Mouse (Mus musculus) forebrain, embryonic 12.5 days (tissue): ENCODE measurements around the gene Olfr1221. TPM values are rescaled to one million over a fixed set of nuclear protein-coding genes. Genes with fewer than 3 reads are reported as not detected.
"Not testable (repeated sequence)": the region's sequence is repeated elsewhere in the genome, so short reads cannot be mapped to it uniquely, and the experiment has no call there.

ENCODE experiments used
- ATAC-seq: fragments of 200-750 bp; cut with Nextera tagmentation; 2 replicates; pipeline ENCODE4 v1.8.0; 2017; ENCODE audit warnings: moderate TSS enrichment; ENCODE audit not compliant: low FRiP score
- H3K27ac ChIP-seq: fragments of 300-500 bp; sonication (generic); 2 replicates; pipeline ENCODE4 v1.5.1; 2016; ENCODE audit warnings: mild to moderate bottlenecking
- H3K27me3 ChIP-seq: fragments of 300-500 bp; sonication (generic); 2 replicates; pipeline ENCODE4 v1.6.1; 2016; ENCODE audit warnings: mild to moderate bottlenecking
- H3K36me3 ChIP-seq: fragments of 300-500 bp; sonication (generic); replicated peaks from 2 replicates; pipeline ENCODE4 v1.6.1; 2016; ENCODE audit warnings: mild to moderate bottlenecking
- H3K4me1 ChIP-seq: fragments of 300-500 bp; sonication (generic); 2 replicates; pipeline ENCODE4 v1.6.1; 2016
- H3K4me2 ChIP-seq: fragments of 300-500 bp; sonication (generic); 2 replicates; pipeline ENCODE4 v1.6.1; 2016; ENCODE audit warnings: mild to moderate bottlenecking, moderate library complexity
- H3K4me3 ChIP-seq: fragments of 300-500 bp; sonication (generic); replicated peaks from 2 replicates; pipeline ENCODE4 v1.5.1; 2016; ENCODE audit warnings: mild to moderate bottlenecking
- H3K9ac ChIP-seq: fragments of 300-500 bp; sonication (generic); 2 replicates; pipeline ENCODE4 v1.6.1; 2016; ENCODE audit warnings: mild to moderate bottlenecking
- H3K9me3 ChIP-seq: fragments of 300-500 bp; sonication (generic); 2 replicates; pipeline ENCODE4 v1.6.1; 2016
- WGBS: fragments of 180-500 bp; shearing (Covaris S2); methylation state at CpG from one replicate; pipeline ENCODE4 v1.1.7; 2016; 5-methylcytosine and 5-hydroxymethylcytosine counted together
- polyA plus RNA-seq: library from polyadenylated mRNA; unstranded; fragments of >200 nt; fragmentation: Nextera tagmentation; extraction: Ambion mirVana; gene quantifications from 2 replicates; pipeline ENCODE4 v1.2.1, GENCODE M21; 2016

Olfr1221 gene
- not detected in 2 replicates for polyA plus RNA-seq

DNA sequence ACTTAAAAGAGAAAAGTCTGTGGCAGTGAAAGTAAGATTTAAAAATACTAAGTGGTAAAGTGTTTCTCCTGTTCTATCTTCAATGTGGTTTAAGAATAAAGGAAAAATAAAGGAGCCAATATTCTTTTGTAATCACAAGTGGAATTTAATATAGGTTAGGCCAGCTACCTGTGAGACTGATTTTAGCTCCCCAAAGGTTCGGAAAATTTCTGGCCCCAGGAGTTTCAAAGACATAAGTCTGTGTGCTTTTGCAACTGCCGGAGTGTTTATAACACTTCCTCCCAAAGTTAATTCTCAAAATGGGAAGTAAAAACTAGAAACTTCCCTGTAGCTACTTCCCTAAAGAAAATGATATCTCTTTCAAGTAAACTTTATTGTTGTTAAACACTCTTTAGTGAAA, at the start of gene Olfr1221:
Olfr1221 (minus strand) TSS at position 101 of the 400 bp plus-strand sequence.
- Histone ChIP-seq H3K27me3 (no peaks in the 10 kb centered on the region), H3K4me1 (no peaks in the 10 kb centered on the region), H3K36me3 (no peaks in the 10 kb centered on the region), H3K9ac (no peak within 1 kb of the TSS), H3K4me3 (no peak within 1 kb of the TSS), H3K4me2 (no peak within 1 kb of the TSS), H3K9me3 (no peaks in the 10 kb centered on the region), H3K27ac (no peak within 1 kb of the TSS)
- 89% methylated on average over 2 of the region's 2 CpGs for whole genome bisulfite sequencing
- no peak for ATAC-seq

- H3K4me2 ChIP-seq, H3K4me3 ChIP-seq: not testable (repeated sequence)
- WGBS: 91% methylated on average over 4 of the region's 4 CpGs
These were observed 47.6 kb upstream of the Olfr1221 start for GRCm38 (mm10) chr2:89164711-89165110.

GRCm38 (mm10) chr2:89163991-89164390, 46.9 kb upstream of the Olfr1221 start, which contains the start of gene Olfr1224-ps1:
Gene Olfr1224-ps1 (minus strand): TSS chr2:89164091.
- not testable (repeated sequence) for H3K9me3 ChIP-seq, H3K4me2 ChIP-seq, H3K36me3 ChIP-seq, H3K27me3 ChIP-seq, H3K4me3 ChIP-seq, ATAC-seq, H3K4me1 ChIP-seq, H3K9ac ChIP-seq, H3K27ac ChIP-seq
- 93% methylated on average over 8 of the region's 8 CpGs for WGBS

More at GRCm38 (mm10) chr2:89164711-89165110, 47.6 kb upstream of the Olfr1221 start:
- H3K36me3 ChIP-seq, H3K9ac ChIP-seq, H3K27ac ChIP-seq, ATAC-seq, H3K27me3 ChIP-seq, H3K4me1 ChIP-seq, H3K9me3 ChIP-seq: not testable (repeated sequence)

GRCm38 (mm10) chr2:89151460-89151859, 34.4 kb upstream of the Olfr1221 start, which contains the start of gene Olfr1223:
Gene Olfr1223 (minus strand): TSS chr2:89151560.
- 83% methylated on average over 1 of the region's 1 CpGs for WGBS
- Histone ChIP-seq H3K36me3 (no peaks in the 10 kb centered on the region), H3K4me2 (no peak within 1 kb of the TSS), H3K4me3 (no peak within 1 kb of the TSS), H3K9ac (no peak within 1 kb of the TSS), H3K4me1 (no peaks in the 10 kb centered on the region), H3K9me3 (no peaks in the 10 kb centered on the region), H3K27me3 (no peaks in the 10 kb centered on the region), H3K27ac (no peak within 1 kb of the TSS)
- ATAC-seq: no peak

DNA sequence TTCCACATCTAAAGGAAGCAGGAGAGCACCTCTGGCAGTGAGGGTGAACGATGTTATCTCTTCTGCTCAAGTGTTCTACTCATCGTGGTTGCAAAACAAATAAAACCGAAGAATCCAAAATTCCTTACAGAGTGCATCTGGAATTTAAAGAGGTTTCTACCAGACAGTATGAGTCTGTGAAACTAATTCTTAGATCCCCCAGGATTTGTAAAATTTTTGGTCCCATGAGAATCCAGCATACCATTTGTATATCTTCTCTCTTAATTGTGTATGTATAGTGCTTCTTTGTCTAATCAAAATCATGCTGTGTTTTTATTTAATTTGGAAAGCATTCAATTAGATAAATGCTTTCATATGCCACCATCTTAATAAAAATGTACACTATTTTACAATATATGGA, 15.9 kb upstream of the Olfr1221 start, which contains the start of gene Olfr1222:
Olfr1222 (minus strand) TSS at position 101 of the 400 bp plus-strand sequence.
- 88% methylated on average over 3 of the region's 3 CpGs for WGBS
- Histone ChIP-seq H3K4me3 (no peak within 1 kb of the TSS), H3K4me2 (no peak within 1 kb of the TSS), H3K9ac (no peak within 1 kb of the TSS), H3K4me1 (no peaks in the 10 kb centered on the region), H3K27me3 (no peaks in the 10 kb centered on the region), H3K9me3 (no peaks in the 10 kb centered on the region), H3K27ac (no peak within 1 kb of the TSS), H3K36me3 (no peaks in the 10 kb centered on the region)
- no peak for ATAC-seq

DNA sequence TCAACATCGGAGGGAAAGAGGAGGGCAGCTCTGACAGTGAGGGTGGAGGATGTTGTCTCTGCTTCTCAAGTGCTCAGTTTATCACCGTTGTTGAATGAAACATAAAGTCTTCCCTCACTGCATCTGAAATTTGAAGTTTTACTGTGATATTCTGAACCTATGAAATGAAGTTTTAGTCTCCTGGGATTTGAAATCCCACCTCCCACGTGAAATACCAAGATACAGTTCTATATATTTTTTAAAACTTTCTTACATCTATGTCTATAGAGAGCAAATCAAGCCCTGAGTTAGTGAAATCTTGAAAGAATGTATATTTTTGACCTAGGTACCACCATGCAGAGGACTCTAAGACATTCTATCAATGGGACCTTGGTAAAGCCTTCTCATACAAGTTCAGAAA, 10.3 kb downstream of the Olfr1221 start, which contains the start of gene Olfr1220:
Olfr1220 (minus strand) TSS at position 101 of the 400 bp plus-strand sequence.
- no peak for ATAC-seq

GRCm38 (mm10) chr2:89105651-89106050, 11.4 kb downstream of the Olfr1221 start:
- no peak overlapping the region for H3K4me2 ChIP-seq
- H3K9me3 ChIP-seq: no peaks in the 10 kb centered on the region
- no peak overlapping the region for H3K4me3 ChIP-seq
- no peaks in the 10 kb centered on the region for H3K36me3 ChIP-seq
- no peak overlapping the region for H3K27ac ChIP-seq
- no peaks in the 10 kb centered on the region for H3K27me3 ChIP-seq
- no peak overlapping the region for H3K9ac ChIP-seq
- no peak for ATAC-seq
- no peaks in the 10 kb centered on the region for H3K4me1 ChIP-seq

More for the DNA sequence above, 10.3 kb downstream of the Olfr1221 start, which contains the start of gene Olfr1220:
- H3K4me2 ChIP-seq: no peak within 1 kb of the TSS
- no peaks in the 10 kb centered on the region for H3K9me3 ChIP-seq
- H3K27me3 ChIP-seq: no peaks in the 10 kb centered on the region
- 78% methylated on average over 3 of the region's 3 CpGs for WGBS
- no peaks in the 10 kb centered on the region for H3K4me1 ChIP-seq
- H3K4me3 ChIP-seq: no peak within 1 kb of the TSS
- H3K9ac ChIP-seq: no peak within 1 kb of the TSS
- no peaks in the 10 kb centered on the region for H3K36me3 ChIP-seq
- no peak within 1 kb of the TSS for H3K27ac ChIP-seq

- H3K4me1 ChIP-seq: no peaks in the 10 kb centered on the region
- no peak overlapping the region for H3K9ac ChIP-seq
- no peaks in the 10 kb centered on the region for H3K9me3 ChIP-seq
- no peak overlapping the region for H3K4me2 ChIP-seq
- WGBS: 90% methylated on average over 1 of the region's 1 CpGs
- H3K27ac ChIP-seq: no peak overlapping the region
- H3K36me3 ChIP-seq: no peaks in the 10 kb centered on the region
- H3K27me3 ChIP-seq: no peaks in the 10 kb centered on the region
- no peak for ATAC-seq
- no peak overlapping the region for H3K4me3 ChIP-seq
These were observed 23.2 kb downstream of the Olfr1221 start for GRCm38 (mm10) chr2:89093848-89094247.

DNA sequence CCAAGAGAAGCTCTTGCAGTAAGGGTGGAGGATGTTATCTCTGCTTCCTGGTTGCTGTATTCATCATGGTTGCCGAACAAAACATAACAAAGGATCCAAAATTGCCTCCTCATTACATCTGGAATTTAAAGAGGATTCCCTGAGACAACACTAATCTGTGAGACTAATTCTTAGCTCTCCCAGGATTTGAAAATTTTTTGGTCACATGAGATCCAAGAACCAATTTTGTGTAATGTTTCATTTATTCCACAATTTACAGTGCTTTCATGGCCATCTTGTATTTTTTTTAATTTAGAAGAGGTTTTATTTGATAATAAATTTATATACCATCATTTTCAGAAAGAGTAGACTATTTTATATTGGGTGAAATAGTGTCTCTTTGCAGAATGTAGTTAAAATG, 33.7 kb downstream of the Olfr1221 start, which contains the start of gene Olfr1219:
Olfr1219 (minus strand) TSS at position 101 of the 400 bp plus-strand sequence.
- ATAC-seq: no peak
- no peak within 1 kb of the TSS for H3K4me2 ChIP-seq
- H3K27me3 ChIP-seq: no peaks in the 10 kb centered on the region
- no peak within 1 kb of the TSS for H3K4me3 ChIP-seq
- no peaks in the 10 kb centered on the region for H3K4me1 ChIP-seq
- 68% methylated on average over 1 of the region's 1 CpGs for WGBS
- no peaks in the 10 kb centered on the region for H3K36me3 ChIP-seq
- H3K27ac ChIP-seq: no peak within 1 kb of the TSS
- no peaks in the 10 kb centered on the region for H3K9me3 ChIP-seq
- no peak within 1 kb of the TSS for H3K9ac ChIP-seq

DNA sequence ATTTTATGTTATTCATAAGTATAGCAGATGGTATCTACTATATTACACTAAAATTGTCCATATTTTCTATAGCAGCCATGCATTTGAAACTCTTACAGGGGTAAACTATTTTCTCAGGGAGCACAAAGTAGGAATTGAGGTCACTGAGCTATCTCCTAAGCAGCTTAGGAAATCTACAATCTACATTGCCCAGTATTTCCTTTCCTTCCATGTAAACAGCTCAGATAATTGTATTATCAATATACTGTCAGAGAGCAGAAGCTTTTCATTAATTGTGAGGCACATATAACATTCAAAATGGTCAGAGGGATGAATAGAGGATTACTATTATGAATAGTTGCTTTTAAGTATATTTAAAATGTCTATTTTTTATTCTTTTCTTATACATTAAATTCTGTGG, 35.6 kb downstream of the Olfr1221 start:
- H3K9me3 ChIP-seq: no peaks in the 10 kb centered on the region
- no peak overlapping the region for H3K4me3 ChIP-seq
- no peaks in the 10 kb centered on the region for H3K4me1 ChIP-seq
- no peaks in the 10 kb centered on the region for H3K27me3 ChIP-seq
- no peak overlapping the region for H3K27ac ChIP-seq
- no peak overlapping the region for H3K9ac ChIP-seq
- no peaks in the 10 kb centered on the region for H3K36me3 ChIP-seq
- H3K4me2 ChIP-seq: no peak overlapping the region
- no peak for ATAC-seq

- Histone ChIP-seq H3K9me3 (no peaks in the 10 kb centered on the region), H3K4me3 (no peak within 1 kb of the TSS), H3K36me3 (no peaks in the 10 kb centered on the region), H3K9ac (no peak within 1 kb of the TSS), H3K4me2 (no peak within 1 kb of the TSS), H3K27ac (no peak within 1 kb of the TSS), H3K27me3 (no peaks in the 10 kb centered on the region), H3K4me1 (no peaks in the 10 kb centered on the region)
- ATAC-seq: no peak
These were observed 56.0 kb downstream of the Olfr1221 start, which contains the start of gene Olfr1218 for GRCm38 (mm10) chr2:89061087-89061486. Gene Olfr1218 (minus strand): TSS chr2:89061187.
